Mouse (Mus musculus) E14TG2a.4 (cell line): ENCODE data around the gene Nop53.

Experiments used
- CTCF ChIP-seq: conservative IDR thresholded peaks from 2 replicates; pipeline ENCODE4 v1.5.1; 2014; ENCODE audit warnings: low read length
- NANOG ChIP-seq: IDR thresholded peaks from 2 replicates; pipeline ENCODE4 v1.6.1; 2014; ENCODE audit warnings: borderline replicate concordance, low read length, mixed read lengths

GRCm38 (mm10) chr7:15954978-15955443 lies 9.1 kb upstream of the Nop53 start:
- TF ChIP-seq CTCF (no peak), NANOG (no peak)
